Mouse (Mus musculus) spleen, postnatal 36 days (tissue): Measurements from ENCODE around the gene Uhrf1bp1.

Experiments used
- DNase-seq, 2 experiments: peaks; one replicate each; pipeline ENCODE4 v3.0.0; 2022; ENCODE audit warnings: low spot score in 2 of 2, mixed read lengths in 1 of 2

Uhrf1bp1 gene

GRCm38 (mm10) chr17:27839469-27840252 is 16.6 kb upstream of the Uhrf1bp1 start:
- peak; percentile 94 to 96 for DNase-seq

GRCm38 (mm10) chr17:27848351-27848750 is 7.9 kb upstream of the Uhrf1bp1 start:
- no peak for DNase-seq

- no peak for DNase-seq
Observed at GRCm38 (mm10) chr17:27851076-27851475, 5.2 kb upstream of the Uhrf1bp1 start.

GRCm38 (mm10) chr17:27856798-27857648 is 782 bp downstream of the Uhrf1bp1 start:
- peak; percentile 17 to 20 for DNase-seq

GRCm38 (mm10) chr17:27857649-27858475 is 1.6 kb downstream of the Uhrf1bp1 start:
- peak; percentile 10 to 37 for DNase-seq

GRCm38 (mm10) chr17:27859131-27859530 is 2.9 kb downstream of the Uhrf1bp1 start:
- DNase-seq, result no peak

- DNase-seq, result no peak
Observed at GRCm38 (mm10) chr17:27865461-27865860, 9.2 kb downstream of the Uhrf1bp1 start.

- DNase-seq, result no peak
Observed at GRCm38 (mm10) chr17:27866737-27867136, 10.5 kb downstream of the Uhrf1bp1 start.

- DNase-seq, result no peak
Observed at GRCm38 (mm10) chr17:27871851-27872250, 15.6 kb downstream of the Uhrf1bp1 start.

GRCm38 (mm10) chr17:27873583-27873982 is 17.3 kb downstream of the Uhrf1bp1 start:
- no peak for DNase-seq

GRCm38 (mm10) chr17:27874510-27874909 is 18.3 kb downstream of the Uhrf1bp1 start:
- DNase-seq, result no peak

- DNase-seq, result no peak
Observed at GRCm38 (mm10) chr17:27881518-27881917, 25.3 kb downstream of the Uhrf1bp1 start.

- no peak for DNase-seq
Observed at GRCm38 (mm10) chr17:27883129-27883528, 26.9 kb downstream of the Uhrf1bp1 start.

GRCm38 (mm10) chr17:27883994-27884393 is 27.8 kb downstream of the Uhrf1bp1 start:
- no peak for DNase-seq

- DNase-seq, result no peak
Observed at GRCm38 (mm10) chr17:27886499-27887210, 30.4 kb downstream of the Uhrf1bp1 start.

- DNase-seq, result peak; percentile 81 to 87
Observed at GRCm38 (mm10) chr17:27907512-27908205, 51.4 kb downstream of the Uhrf1bp1 start.

- peak; percentile 43 to 66 for DNase-seq
Observed at GRCm38 (mm10) chr17:27908206-27908887, 52.1 kb downstream of the Uhrf1bp1 start.

- peak; percentile 80 to 81 for DNase-seq
Observed at GRCm38 (mm10) chr17:27908888-27909621, 52.8 kb downstream of the Uhrf1bp1 start, which contains the start of gene Anks1. Gene Anks1 (plus strand): TSS chr17:27909306.
